Mouse (Mus musculus): ENCODE measurements around the gene Ass1. TPM values are rescaled to one million over a fixed set of nuclear protein-coding genes. Genes with fewer than 3 reads are reported as not detected.

Ass1 gene
- total and polyA plus RNA-seq, 3 experiments: not detected

DNA sequence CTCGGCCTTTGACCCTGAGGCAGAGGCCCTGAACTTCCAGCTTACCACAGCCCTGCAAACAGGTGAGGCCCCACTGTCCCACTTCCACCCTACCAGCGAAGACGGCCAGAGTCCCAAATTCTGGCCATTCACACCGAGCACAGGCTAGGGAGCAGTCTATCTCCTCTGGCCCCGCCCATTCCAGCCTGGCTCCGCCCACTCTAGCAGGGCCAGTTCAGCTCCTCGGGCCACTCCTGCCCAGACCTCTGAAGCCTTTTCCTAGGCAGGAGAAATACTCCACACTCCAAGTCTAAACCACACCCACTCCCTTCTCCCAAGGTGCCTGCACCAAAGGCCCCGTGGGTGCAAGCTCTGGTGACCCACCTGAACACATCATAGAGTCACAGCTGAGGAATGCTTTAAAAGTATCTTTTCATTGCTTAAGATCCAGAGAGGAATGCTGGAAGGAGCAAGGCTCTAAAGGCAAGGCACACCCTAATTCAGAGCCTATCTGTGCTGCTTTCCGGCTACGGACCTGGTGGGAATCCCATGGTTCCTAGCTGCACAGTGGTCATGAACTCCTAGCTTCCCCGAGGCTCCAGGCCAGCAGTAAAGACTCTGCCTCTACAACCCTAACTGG lies 16.3 kb upstream of the Ass1 start:
- TF ChIP-seq POLR2AphosphoS5 (IDR thresholded peaks at IDR 0.05; ENCODE audit: insufficient replicate concordance, low read depth, low read length) (no peak), GATA2 (IDR thresholded peaks at IDR 0.05; ENCODE audit: borderline replicate concordance, low read depth, low read length) (no peak)
- no peak for DNase-seq (ENCODE audit: low spot score)
- Histone ChIP-seq H3K4me1 (ENCODE audit: insufficient read depth, low read depth, low read length) (no peaks in the 10 kb centered on the region), H3K36me3 (replicated peaks) (no peaks in the 10 kb centered on the region), H3K9me3 (replicated peaks) (no peaks in the 10 kb centered on the region), H3K4me3 (ENCODE audit: low read depth, low read length) (no peak overlapping the region), H3K27me3 (ENCODE audit: insufficient read depth, low read length) (peaks cover 9% of the 10 kb centered on the region; the same call in 1 of the 2 replicates)
- no peak for ATAC-seq (ENCODE audit: extremely low read depth, insufficient number of reproducible peaks, low FRiP score, poor library complexity, severe bottlenecking)

DNA sequence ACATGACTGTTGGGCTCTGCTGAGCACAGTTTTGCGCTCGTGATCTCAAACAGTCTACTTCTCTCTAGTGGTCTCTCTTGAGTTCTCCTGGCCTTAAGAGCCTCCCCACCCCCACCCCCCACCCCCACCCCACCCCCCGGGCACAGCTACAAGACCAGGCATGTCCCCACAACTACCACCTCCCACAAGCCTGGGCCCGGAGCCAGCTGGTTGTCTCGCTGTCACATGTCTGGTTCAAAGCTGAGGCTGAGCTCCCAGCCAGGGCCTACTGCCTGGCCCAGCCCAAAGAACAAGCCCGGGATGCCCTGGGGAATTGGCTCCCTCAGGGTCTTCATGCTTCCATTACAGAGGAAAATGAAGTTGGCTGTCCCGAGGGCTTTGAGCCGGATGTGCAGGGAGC lies 15.7 kb upstream of the Ass1 start:
- H3K27me3 ChIP-seq (ENCODE audit: insufficient read depth, low read length): peaks cover 9% of the 10 kb centered on the region; the same call in 1 of the 2 replicates
- DNase-seq (ENCODE audit: low spot score): no peak
- no peak overlapping the region for H3K4me3 ChIP-seq (ENCODE audit: low read depth, low read length)
- no peak for ATAC-seq (ENCODE audit: extremely low read depth, insufficient number of reproducible peaks, low FRiP score, poor library complexity, severe bottlenecking)
- no peaks in the 10 kb centered on the region for H3K9me3 ChIP-seq (replicated peaks)
- no peaks in the 10 kb centered on the region for H3K36me3 ChIP-seq (replicated peaks)
- no peaks in the 10 kb centered on the region for H3K4me1 ChIP-seq (ENCODE audit: insufficient read depth, low read depth, low read length)
- no peak for TF ChIP-seq GATA2 (IDR thresholded peaks at IDR 0.05; ENCODE audit: borderline replicate concordance, low read depth, low read length)
- TF ChIP-seq GATA1 (IDR thresholded peaks at IDR 0.05; ENCODE audit: borderline replicate concordance, low read length): no peak
- no peak for TF ChIP-seq TAL1 (conservative IDR thresholded peaks at IDR 0.05; ENCODE audit: low read depth, low read length)
- TF ChIP-seq CTCF (IDR thresholded peaks at IDR 0.05; ENCODE audit: low read depth, low read length): no peak
- TF ChIP-seq POLR2AphosphoS5 (IDR thresholded peaks at IDR 0.05; ENCODE audit: insufficient replicate concordance, low read depth, low read length): no peak

GRCm38 (mm10) chr2:31455418-31455817 lies 14.6 kb upstream of the Ass1 start:
- peaks cover 15% of the 10 kb centered on the region; the same call in 1 of the 2 replicates for H3K27me3 ChIP-seq (ENCODE audit: insufficient read depth, low read length)
- H3K4me3 ChIP-seq (ENCODE audit: low read depth, low read length): no peak overlapping the region
- TF ChIP-seq POLR2AphosphoS5 (IDR thresholded peaks at IDR 0.05; ENCODE audit: insufficient replicate concordance, low read depth, low read length) (no peak), CTCF (IDR thresholded peaks at IDR 0.05; ENCODE audit: low read depth, low read length) (no peak), GATA2 (IDR thresholded peaks at IDR 0.05; ENCODE audit: borderline replicate concordance, low read depth, low read length) (no peak), TAL1 (conservative IDR thresholded peaks at IDR 0.05; ENCODE audit: low read depth, low read length) (no peak)
- DNase-seq (ENCODE audit: low spot score): no peak
- no peaks in the 10 kb centered on the region; the same call in 1 of the 2 replicates for H3K4me1 ChIP-seq (ENCODE audit: insufficient read depth, low read depth, low read length)
- no peaks in the 10 kb centered on the region for H3K9me3 ChIP-seq (replicated peaks)
- ATAC-seq (ENCODE audit: extremely low read depth, insufficient number of reproducible peaks, low FRiP score, poor library complexity, severe bottlenecking): no peak
- no peaks in the 10 kb centered on the region for H3K36me3 ChIP-seq (replicated peaks)

DNA sequence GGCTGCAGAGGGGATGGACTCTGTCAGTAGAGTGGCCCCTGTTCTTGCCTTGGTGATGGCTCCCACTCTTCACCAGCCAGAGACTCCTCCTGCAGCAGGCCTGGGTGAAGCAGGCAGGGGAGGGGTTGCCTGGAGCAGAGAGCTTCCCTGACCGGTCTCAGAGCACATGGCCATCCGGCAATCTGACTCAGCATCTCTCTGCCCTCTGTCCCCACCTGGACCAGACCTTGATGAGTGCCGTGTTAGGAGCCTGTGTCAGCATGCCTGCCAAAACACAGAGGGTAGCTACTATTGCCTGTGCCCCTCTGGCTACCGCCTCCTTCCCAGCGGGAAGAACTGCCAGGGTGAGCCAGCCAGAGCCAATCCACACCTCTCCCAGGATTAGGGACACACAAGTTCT lies 11.5 kb upstream of the Ass1 start:
- Histone ChIP-seq H3K27me3 (ENCODE audit: insufficient read depth, low read length) (peaks cover 10% of the 10 kb centered on the region; the same call in 1 of the 2 replicates), H3K36me3 (replicated peaks) (no peaks in the 10 kb centered on the region), H3K4me3 (ENCODE audit: low read depth, low read length) (no peak overlapping the region), H3K9me3 (replicated peaks) (no peaks in the 10 kb centered on the region), H3K4me1 (ENCODE audit: insufficient read depth, low read depth, low read length) (no peaks in the 10 kb centered on the region; the same call in 1 of the 2 replicates)
- TF ChIP-seq GATA2 (IDR thresholded peaks at IDR 0.05; ENCODE audit: borderline replicate concordance, low read depth, low read length) (no peak), CTCF (IDR thresholded peaks at IDR 0.05; ENCODE audit: low read depth, low read length) (no peak), GATA1 (IDR thresholded peaks at IDR 0.05; ENCODE audit: borderline replicate concordance, low read length) (no peak), POLR2AphosphoS5 (IDR thresholded peaks at IDR 0.05; ENCODE audit: insufficient replicate concordance, low read depth, low read length) (no peak), TAL1 (conservative IDR thresholded peaks at IDR 0.05; ENCODE audit: low read depth, low read length) (no peak)
- ATAC-seq (ENCODE audit: extremely low read depth, insufficient number of reproducible peaks, low FRiP score, poor library complexity, severe bottlenecking) (no peak), DNase-seq (ENCODE audit: low spot score) (no peak)

DNA sequence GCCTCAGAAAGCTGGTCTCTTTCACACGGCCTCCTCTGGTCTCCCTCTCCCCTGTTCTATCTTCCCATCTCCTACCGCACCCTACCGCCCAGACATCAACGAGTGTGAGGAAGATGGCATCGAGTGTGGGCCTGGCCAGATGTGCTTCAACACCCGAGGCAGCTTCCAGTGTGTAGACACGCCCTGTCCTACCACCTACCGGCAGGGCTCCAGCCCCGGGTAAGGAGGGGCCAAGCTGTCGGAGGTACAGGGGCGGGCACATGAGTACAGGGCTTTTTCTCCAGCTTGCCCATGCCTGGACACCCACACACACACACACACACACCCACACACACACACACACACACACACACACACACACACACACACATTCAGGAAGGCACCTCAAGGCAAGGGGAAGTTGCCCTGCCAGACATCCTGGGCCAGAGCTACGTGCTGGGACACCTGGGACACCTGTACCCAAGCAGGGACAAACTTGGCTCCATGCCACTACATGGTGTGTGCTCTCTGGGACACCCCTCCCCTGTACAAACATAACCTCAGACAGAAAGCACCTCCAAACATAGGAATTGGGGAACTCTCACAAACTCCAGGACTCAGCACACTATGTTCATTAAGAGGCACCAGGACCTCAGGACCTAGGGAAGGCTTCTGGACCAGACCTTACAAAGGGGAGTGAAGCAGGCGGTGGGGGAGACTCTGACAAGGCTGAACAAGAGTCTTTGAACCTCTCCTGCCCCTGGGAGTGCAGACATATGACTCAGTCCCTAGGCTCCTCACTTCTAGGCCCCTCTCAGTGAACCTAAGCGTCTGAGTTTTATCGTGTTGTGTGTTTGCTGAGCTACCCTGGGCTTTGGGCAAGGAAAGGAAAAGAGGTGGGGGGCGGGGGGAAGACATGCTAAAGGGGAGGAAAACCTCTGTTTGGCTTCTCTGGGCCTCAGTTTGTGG lies 10.7 kb upstream of the Ass1 start:
- no peak for DNase-seq (ENCODE audit: low spot score)
- Histone ChIP-seq H3K27me3 (ENCODE audit: insufficient read depth, low read length) (peaks cover 12% of the 10 kb centered on the region; the same call in 1 of the 2 replicates), H3K9me3 (replicated peaks) (no peaks in the 10 kb centered on the region), H3K4me1 (ENCODE audit: insufficient read depth, low read depth, low read length) (no peaks in the 10 kb centered on the region; the same call in 1 of the 2 replicates), H3K36me3 (replicated peaks) (no peaks in the 10 kb centered on the region), H3K4me3 (ENCODE audit: low read depth, low read length) (no peak overlapping the region)
- TF ChIP-seq GATA2 (IDR thresholded peaks at IDR 0.05; ENCODE audit: borderline replicate concordance, low read depth, low read length) (no peak), POLR2AphosphoS5 (IDR thresholded peaks at IDR 0.05; ENCODE audit: insufficient replicate concordance, low read depth, low read length) (no peak), GATA1 (IDR thresholded peaks at IDR 0.05; ENCODE audit: borderline replicate concordance, low read length) (no peak), CTCF (IDR thresholded peaks at IDR 0.05; ENCODE audit: low read depth, low read length) (no peak)
- no peak for ATAC-seq (ENCODE audit: extremely low read depth, insufficient number of reproducible peaks, low FRiP score, poor library complexity, severe bottlenecking)

DNA sequence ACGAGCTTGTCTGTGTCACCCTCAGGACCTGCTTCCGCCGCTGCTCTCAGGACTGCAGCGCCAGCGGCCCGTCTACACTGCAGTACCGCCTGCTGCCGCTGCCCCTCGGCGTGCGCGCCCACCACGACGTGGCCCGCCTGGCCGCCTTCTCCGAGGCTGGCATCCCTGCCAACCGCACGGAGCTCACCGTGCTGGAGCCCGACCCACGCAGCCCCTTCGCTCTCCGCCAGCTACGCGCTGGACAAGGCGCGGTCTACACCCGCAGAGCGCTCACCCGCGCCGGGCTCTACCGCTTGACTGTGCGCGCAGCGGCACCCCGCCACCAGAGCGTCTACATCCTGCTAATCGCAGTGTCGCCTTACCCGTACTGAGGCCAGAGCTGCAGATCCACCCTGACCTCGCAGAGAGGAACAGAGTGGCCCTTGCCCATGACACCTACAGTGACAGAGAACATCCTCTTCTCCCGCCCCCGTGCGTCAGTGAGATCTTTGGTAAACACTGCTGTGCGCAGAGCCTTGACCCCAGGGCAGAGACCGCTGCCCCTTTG lies 9.9 kb upstream of the Ass1 start:
- Histone ChIP-seq H3K36me3 (replicated peaks) (no peaks in the 10 kb centered on the region), H3K27me3 (ENCODE audit: insufficient read depth, low read length) (peaks cover 19% of the 10 kb centered on the region; the same call in 1 of the 2 replicates), H3K9me3 (replicated peaks) (no peaks in the 10 kb centered on the region), H3K4me3 (ENCODE audit: low read depth, low read length) (no peak overlapping the region), H3K4me1 (ENCODE audit: insufficient read depth, low read depth, low read length) (no peaks in the 10 kb centered on the region; the same call in 1 of the 2 replicates)
- no peak for ATAC-seq (ENCODE audit: extremely low read depth, insufficient number of reproducible peaks, low FRiP score, poor library complexity, severe bottlenecking)
- TF ChIP-seq CTCF (IDR thresholded peaks at IDR 0.05; ENCODE audit: low read depth, low read length): no peak
- no peak for TF ChIP-seq GATA1 (IDR thresholded peaks at IDR 0.05; ENCODE audit: borderline replicate concordance, low read length)
- no peak for TF ChIP-seq TAL1 (conservative IDR thresholded peaks at IDR 0.05; ENCODE audit: low read depth, low read length)
- TF ChIP-seq POLR2AphosphoS5 (IDR thresholded peaks at IDR 0.05; ENCODE audit: insufficient replicate concordance, low read depth, low read length): no peak
- no peak for TF ChIP-seq GATA2 (IDR thresholded peaks at IDR 0.05; ENCODE audit: borderline replicate concordance, low read depth, low read length)
- no peak for DNase-seq (ENCODE audit: low spot score)
